Mouse (Mus musculus) layer of hippocampus, adult 2 months (tissue): Measurements from ENCODE around the gene Inpp5a. TPM values are rescaled to one million over a fixed set of nuclear protein-coding genes. Genes with fewer than 3 reads are reported as not detected.

ENCODE experiments used
- DNase-seq, 2 experiments: peaks; one replicate each; pipeline ENCODE4 v3.0.0; 2022; ENCODE audit warnings: low spot score in 2 of 2
- H3K27ac ChIP-seq: fragments of 200-600 bp; 2 replicates; pipeline ENCODE4 v1.8.1; 2022
- H3K4me3 ChIP-seq: fragments of 200-600 bp; 2 replicates; pipeline ENCODE4 v1.8.1; 2022; ENCODE audit warnings: mild to moderate bottlenecking
- CTCF ChIP-seq: fragments of 200-600 bp; conservative IDR thresholded peaks from 2 replicates; pipeline ENCODE4 v1.8.1; 2022; ENCODE audit warnings: antibody characterized with exemption, mild to moderate bottlenecking, moderate library complexity
- total RNA-seq, 2 experiments: library from RNA; stranded (reverse); gene quantifications; 2 replicates each; pipeline ENCODE4 v1.2.3; 2021

The Inpp5a gene
- total RNA-seq, 2 experiments from 2014 or later, result 39.2 to 41.1 TPM

GRCm38 (mm10) chr7:139380225-139380624 is 8.7 kb upstream of the Inpp5a start:
- no peak overlapping the region for H3K27ac ChIP-seq
- no peak for DNase-seq
- no peak for TF ChIP-seq CTCF
- H3K4me3 ChIP-seq, result no peak overlapping the region

- no peak for DNase-seq
- no peak for TF ChIP-seq CTCF
- Histone ChIP-seq H3K4me3 (no peak overlapping the region), H3K27ac (no peak overlapping the region)
These were observed 7.0 kb upstream of the Inpp5a start for GRCm38 (mm10) chr7:139381877-139382276.

- H3K4me3 ChIP-seq, result no peak overlapping the region
- no peak for TF ChIP-seq CTCF
- H3K27ac ChIP-seq, result no peak overlapping the region
- DNase-seq, result no peak
These were observed 6.1 kb upstream of the Inpp5a start for GRCm38 (mm10) chr7:139382796-139383195.

DNA sequence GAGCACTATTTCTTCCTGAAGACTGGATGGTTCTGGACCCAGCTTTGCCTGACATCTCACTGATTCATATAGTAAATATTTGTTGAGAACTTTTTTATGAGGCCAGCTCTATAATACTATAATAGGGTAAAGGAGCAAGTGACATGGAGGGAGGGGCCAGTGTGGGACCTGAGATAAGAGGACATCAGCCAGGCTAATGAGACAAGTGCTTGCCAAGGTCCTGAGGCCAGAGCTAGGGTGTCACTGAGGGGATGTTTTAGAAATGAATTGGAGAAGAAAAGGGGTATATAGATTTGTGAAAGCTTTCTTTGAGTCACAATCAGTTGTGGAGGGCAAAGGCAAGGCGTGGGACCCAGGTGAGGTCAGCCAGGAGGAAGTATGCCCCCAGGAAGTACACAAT is 4.4 kb upstream of the Inpp5a start:
- Histone ChIP-seq H3K27ac (no peak overlapping the region), H3K4me3 (no peak overlapping the region)
- no peak for DNase-seq
- TF ChIP-seq CTCF, result no peak

- no peak overlapping the region for H3K27ac ChIP-seq
These were observed 3.9 kb upstream of the Inpp5a start for GRCm38 (mm10) chr7:139384916-139385530.

DNA sequence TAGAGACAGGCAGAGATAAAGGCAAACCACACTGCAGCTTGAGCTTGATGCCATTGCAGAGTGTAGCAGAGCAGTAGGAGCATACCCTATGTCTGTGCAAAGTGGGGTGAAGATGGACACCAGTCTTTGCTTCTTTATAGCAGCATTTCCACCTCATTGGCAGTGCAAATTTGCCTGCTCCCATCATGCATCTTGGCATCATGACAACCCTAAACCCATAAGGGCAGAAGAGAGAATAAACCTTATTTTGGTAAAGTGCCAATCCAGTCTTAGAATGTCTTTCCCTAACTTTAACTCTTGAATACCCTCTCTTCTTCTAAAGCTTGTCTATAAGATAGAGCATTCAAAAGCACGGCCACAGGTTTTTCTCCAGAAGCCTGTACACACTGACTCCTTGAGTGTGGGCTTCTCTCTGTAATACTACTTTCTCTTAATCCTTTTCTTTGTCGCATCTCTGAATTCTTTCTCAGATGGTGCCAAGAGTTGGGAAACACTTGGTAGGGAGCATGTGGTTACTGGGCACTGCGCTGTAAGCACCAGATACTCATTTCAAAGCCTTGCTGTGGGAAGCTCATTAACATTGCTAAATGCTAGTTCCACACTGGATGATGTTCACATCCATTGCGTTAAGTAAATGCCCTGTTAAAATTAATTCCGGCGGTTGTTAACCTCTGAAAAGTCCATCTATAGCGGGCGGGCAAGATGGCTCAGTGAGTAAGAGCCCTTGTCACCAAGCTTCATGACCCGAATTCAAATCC is 1.8 kb upstream of the Inpp5a start:
- no peak for TF ChIP-seq CTCF
- Histone ChIP-seq H3K27ac (peak overlapping the region; percentile 95; the same call in 1 of the 2 replicates), H3K4me3 (no peak overlapping the region)
- DNase-seq, result peak in 1 of 2 experiments; percentile 23

More at GRCm38 (mm10) chr7:139384916-139385530, 3.9 kb upstream of the Inpp5a start:
- no peak for TF ChIP-seq CTCF
- DNase-seq, result no peak
- no peak overlapping the region for H3K4me3 ChIP-seq

DNA sequence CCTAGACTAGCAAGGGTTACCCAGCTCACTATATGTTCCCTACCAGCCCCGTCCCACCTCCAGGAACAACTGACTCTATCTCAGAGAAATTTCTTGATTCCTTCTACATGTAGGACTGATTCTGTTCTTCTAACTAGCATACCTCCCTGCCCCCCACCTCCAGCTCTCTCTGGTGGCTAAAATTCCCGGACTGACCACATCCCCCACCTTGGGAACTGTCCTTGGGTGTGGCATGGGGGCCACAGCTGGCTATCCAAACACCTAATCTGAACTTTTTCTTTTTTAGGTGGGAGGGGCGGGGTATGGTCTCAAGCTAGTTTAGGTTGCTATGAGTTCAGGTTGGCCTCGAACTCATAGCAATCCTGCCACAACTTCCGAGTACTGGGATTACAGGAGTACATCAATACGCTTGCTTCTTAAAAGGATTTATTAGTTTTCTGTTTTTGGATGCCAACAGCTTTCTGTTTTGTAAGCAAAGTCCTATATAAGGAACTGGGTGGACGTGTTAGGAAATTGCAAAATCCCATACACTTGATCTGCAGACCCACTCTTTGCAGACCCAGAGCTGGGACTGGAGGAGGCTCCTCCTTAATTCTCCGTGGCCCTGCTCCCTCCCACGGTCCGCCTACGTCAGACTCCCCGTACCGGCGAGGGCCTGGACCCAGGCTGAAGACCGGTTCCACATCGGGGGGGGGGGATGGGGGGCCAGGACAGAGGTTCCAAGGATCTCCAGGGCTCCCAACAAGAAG is 814 bp upstream of the Inpp5a start:
- Histone ChIP-seq H3K27ac (peak overlapping the region; percentile 95), H3K4me3 (peak overlapping the region; percentile 86)
- no peak for TF ChIP-seq CTCF
- DNase-seq, result no peak

DNA sequence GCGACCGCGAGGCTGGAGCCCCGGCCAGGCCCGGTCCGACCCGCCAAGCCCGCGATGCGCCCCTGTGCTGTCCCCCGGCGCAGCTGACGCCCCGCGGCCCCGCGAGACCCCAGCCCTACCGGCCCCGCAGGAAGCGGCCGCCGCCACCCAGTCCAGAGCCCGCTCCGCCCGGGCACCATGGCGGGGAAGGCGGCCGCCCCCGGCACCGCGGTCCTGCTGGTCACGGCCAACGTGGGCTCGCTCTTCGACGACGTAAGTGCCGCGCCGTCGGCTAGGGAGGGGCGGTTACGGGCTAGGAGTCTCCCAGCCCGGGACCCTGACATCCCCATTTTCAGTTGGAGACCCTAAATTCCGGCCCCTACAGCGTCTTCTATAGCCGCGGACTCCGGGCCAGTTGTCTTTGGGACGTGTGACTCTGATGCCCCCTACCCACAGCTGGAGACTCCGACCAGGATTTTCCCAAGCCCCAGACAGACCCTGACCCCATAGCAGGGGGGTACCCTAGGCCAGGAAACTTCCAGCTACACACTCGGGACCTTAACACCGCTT is 378 bp downstream of the Inpp5a start:
- Histone ChIP-seq H3K27ac (peak overlapping the region; percentile 95), H3K4me3 (peak overlapping the region; percentile 86)
- TF ChIP-seq CTCF, result peak; percentile 18; the same call in 1 of the 2 replicates
- no peak for DNase-seq

DNA sequence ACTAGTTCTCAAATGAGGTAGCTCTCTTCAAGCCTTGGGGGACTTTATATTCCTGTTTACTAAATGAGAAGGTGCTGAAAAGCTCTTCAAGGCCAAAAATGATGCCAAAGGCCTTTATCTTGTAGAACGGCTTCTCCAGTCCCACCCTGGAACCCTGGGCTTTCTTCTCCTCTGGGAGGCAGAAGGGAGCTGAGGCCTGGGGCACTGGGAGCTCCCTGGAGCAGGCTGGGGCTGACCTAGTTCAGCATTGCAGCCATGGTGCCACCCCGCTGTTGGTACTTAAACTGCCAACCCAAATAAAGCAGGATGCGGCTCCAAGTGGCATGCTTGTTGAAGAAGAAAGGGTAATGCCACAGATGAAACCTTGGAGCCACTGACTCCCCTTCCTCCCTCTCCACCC is 1.5 kb downstream of the Inpp5a start:
- no peak for DNase-seq
- peak overlapping the region; percentile 86 for H3K4me3 ChIP-seq
- peak; percentile 62 for TF ChIP-seq CTCF
- peak overlapping the region; percentile 95 for H3K27ac ChIP-seq

GRCm38 (mm10) chr7:139390926-139391325 is 2.0 kb downstream of the Inpp5a start:
- no peak for TF ChIP-seq CTCF
- peak overlapping the region; percentile 86 for H3K4me3 ChIP-seq
- peak overlapping the region; percentile 95 for H3K27ac ChIP-seq
- DNase-seq, result no peak

GRCm38 (mm10) chr7:139391691-139392090 is 2.8 kb downstream of the Inpp5a start:
- Histone ChIP-seq H3K27ac (no peak overlapping the region), H3K4me3 (no peak overlapping the region; the same call in 1 of the 2 replicates)
- no peak for TF ChIP-seq CTCF
- no peak for DNase-seq

DNA sequence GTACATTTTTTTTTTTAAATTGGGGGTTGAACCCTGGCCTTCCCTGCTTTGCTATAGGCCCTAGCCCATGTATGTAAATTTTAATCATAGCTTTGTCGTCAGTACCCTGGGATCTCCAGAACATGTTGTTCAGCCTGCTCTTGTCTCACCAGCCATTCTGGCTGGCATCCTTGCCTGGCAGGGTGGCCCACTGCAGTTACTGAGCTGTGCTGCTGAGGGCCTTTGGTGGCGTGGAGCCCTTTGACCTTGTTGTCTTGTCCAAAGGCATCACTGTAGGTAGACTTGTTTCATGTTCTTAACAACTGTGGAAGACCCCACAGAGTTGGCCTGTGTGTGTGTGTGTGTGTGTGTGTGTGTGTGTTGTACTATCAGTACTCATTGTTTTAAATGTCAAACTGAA is 3.2 kb downstream of the Inpp5a start:
- no peak for TF ChIP-seq CTCF
- Histone ChIP-seq H3K4me3 (no peak overlapping the region), H3K27ac (no peak overlapping the region)
- DNase-seq, result no peak

GRCm38 (mm10) chr7:139392691-139393235 is 3.9 kb downstream of the Inpp5a start:
- H3K27ac ChIP-seq, result no peak overlapping the region
- no peak overlapping the region for H3K4me3 ChIP-seq
- DNase-seq, result no peak
- no peak for TF ChIP-seq CTCF
